Mouse (Mus musculus) right cerebral cortex, postnatal 14 days (tissue): ENCODE data around the gene Rps6kb2.
A peak's percentile ranks its signal among the peaks of the same experiment; 100 is the strongest.
"Not testable (repeated sequence)": the region's sequence is repeated elsewhere in the genome, so short reads cannot be mapped to it uniquely, and the experiment has no call there.

Experiments
- DNase-seq: peaks from one replicate; pipeline ENCODE4 v3.0.0; 2022

The Rps6kb2 gene

GRCm38 (mm10) chr19:4135963-4136345 is 27.2 kb downstream of the Rps6kb2 start:
- not testable (repeated sequence) for DNase-seq

- DNase-seq: not testable (repeated sequence)
Measured at GRCm38 (mm10) chr19:4135229-4135962, 27.8 kb downstream of the Rps6kb2 start.

GRCm38 (mm10) chr19:4134354-4134753 is 28.8 kb downstream of the Rps6kb2 start:
- no peak for DNase-seq

- DNase-seq: no peak
Measured at GRCm38 (mm10) chr19:4131768-4132167, 31.4 kb downstream of the Rps6kb2 start.

- no peak for DNase-seq
Measured at GRCm38 (mm10) chr19:4131075-4131474, 32.1 kb downstream of the Rps6kb2 start.

GRCm38 (mm10) chr19:4130106-4130505 is 33.0 kb downstream of the Rps6kb2 start:
- DNase-seq: no peak

GRCm38 (mm10) chr19:4129462-4129861 is 33.7 kb downstream of the Rps6kb2 start:
- no peak for DNase-seq

GRCm38 (mm10) chr19:4126759-4127495 is 36.2 kb downstream of the Rps6kb2 start:
- DNase-seq: no peak

GRCm38 (mm10) chr19:4125741-4126696 is 37.1 kb downstream of the Rps6kb2 start, which contains the start of gene Aip:
Aip (minus strand) TSS chr19:4125858.
- DNase-seq: peak; percentile 98

GRCm38 (mm10) chr19:4125268-4125667 is 37.9 kb downstream of the Rps6kb2 start:
- not testable (repeated sequence) for DNase-seq

GRCm38 (mm10) chr19:4124432-4124831 is 38.7 kb downstream of the Rps6kb2 start:
- DNase-seq: no peak

GRCm38 (mm10) chr19:4122411-4123370 is 40.5 kb downstream of the Rps6kb2 start:
- DNase-seq: no peak

- DNase-seq: not testable (repeated sequence)
Measured at GRCm38 (mm10) chr19:4121896-4122295, 41.3 kb downstream of the Rps6kb2 start.

GRCm38 (mm10) chr19:4121097-4121805 is 41.9 kb downstream of the Rps6kb2 start:
- peak; percentile 98 for DNase-seq

GRCm38 (mm10) chr19:4120496-4120895 is 42.7 kb downstream of the Rps6kb2 start:
- DNase-seq: no peak

GRCm38 (mm10) chr19:4119716-4120487 is 43.3 kb downstream of the Rps6kb2 start:
- no peak for DNase-seq

- DNase-seq: no peak
Measured at GRCm38 (mm10) chr19:4118350-4118749, 44.8 kb downstream of the Rps6kb2 start.

GRCm38 (mm10) chr19:4117006-4117405 is 46.1 kb downstream of the Rps6kb2 start:
- DNase-seq: no peak

- DNase-seq: no peak
Measured at GRCm38 (mm10) chr19:4115816-4116215, 47.3 kb downstream of the Rps6kb2 start.

GRCm38 (mm10) chr19:4115144-4115543 is 48.0 kb downstream of the Rps6kb2 start:
- no peak for DNase-seq
